Mouse (Mus musculus): ENCODE measurements at regions not wholly inside any gene's neighbourhood (a gene's known extent, or its start where the extent isn't known, plus 50 kb on each side); places are given as distances from the start of the nearest gene placed in this dataset.

DNA sequence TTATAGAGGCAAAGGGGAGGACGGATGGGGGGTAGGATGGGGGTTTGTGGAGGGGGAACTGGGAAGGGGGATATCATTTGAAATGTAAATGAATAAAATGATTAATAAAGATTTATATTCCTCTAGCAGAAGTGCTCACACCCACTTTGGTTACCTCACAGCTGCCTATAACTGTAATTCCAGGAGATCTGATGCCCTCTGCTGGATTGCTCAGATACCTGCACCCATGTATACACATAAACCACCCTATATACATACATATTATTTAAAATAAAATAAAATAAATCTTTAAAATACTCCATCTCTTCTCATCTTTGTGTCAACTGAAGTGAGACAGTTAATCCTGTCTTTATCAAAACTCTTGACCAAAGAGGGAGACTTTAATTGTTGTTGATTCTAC, 1031.9 kb downstream of the Gsdmc2 start:
- no peak overlapping the region for H3K9ac ChIP-seq (ENCODE audit: insufficient read depth, low read depth, low read length, poor library complexity, severe bottlenecking)
- TF ChIP-seq ZC3H11A (IDR thresholded peaks at IDR 0.05; ENCODE audit: borderline replicate concordance, low read depth, low read length): peak; percentile 40; the same call in 1 of the 2 replicates
- TF ChIP-seq MAFK (IDR thresholded peaks at IDR 0.05; ENCODE audit: insufficient read depth, low read depth, low read length): no peak
- TF ChIP-seq HCFC1 (IDR thresholded peaks at IDR 0.05; ENCODE audit: borderline replicate concordance, insufficient read depth, low read length): no peak
- H3K9me3 ChIP-seq (ENCODE audit: control insufficient read depth, insufficient read depth, low read depth, low read length): no peaks in the 10 kb centered on the region
- H3K4me3 ChIP-seq (ENCODE audit: insufficient read depth in 1 of 2, low read depth in 1 of 2, low read length in 2 of 2, poor library complexity in 1 of 2, severe bottlenecking in 1 of 2): no peak overlapping the region
- in situ Hi-C loops (cut with MboI; ENCODE audit: low sequenced_read_pairs in 2 of 2, unreplicated experiment in 2 of 2): loop anchor here in 1 of 2 experiments (25.0 kb wide), 1 partner anchor 851 kb away; no protein-coding TSS in a partner anchor
- H3K27ac ChIP-seq (ENCODE audit: insufficient read depth, low read depth, low read length, poor library complexity, severe bottlenecking): no peak overlapping the region
- DNase-seq (ENCODE audit: low read depth, low spot score): no peak
- no peaks in the 10 kb centered on the region for H3K4me1 ChIP-seq (ENCODE audit: control insufficient read depth in 2 of 2, insufficient read depth in 2 of 2, low read length in 2 of 2, poor library complexity in 1 of 2)
- H3K36me3 ChIP-seq (ENCODE audit: control insufficient read depth, insufficient read depth, low read length, poor library complexity, severe bottlenecking): no peaks in the 10 kb centered on the region

DNA sequence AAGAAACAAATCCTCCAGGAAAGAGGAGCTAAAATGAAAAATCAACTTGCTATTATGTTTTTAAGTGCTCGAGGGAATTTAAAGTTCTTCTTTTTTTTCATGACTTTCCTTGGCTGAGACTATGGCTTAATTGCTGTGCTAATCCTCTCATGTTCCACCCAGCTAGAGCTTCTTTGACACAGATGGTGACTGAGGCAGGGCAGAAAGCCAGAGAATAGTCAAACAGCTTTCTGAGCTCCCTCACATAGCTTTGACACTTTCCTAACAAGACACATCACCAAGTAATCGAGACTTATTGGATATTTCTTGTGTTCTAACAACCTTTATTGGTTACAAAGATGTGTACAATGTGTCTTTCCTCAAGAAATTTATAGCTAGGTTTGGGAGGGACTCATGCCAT, 1033.0 kb downstream of the Gsdmc2 start:
- TF ChIP-seq HCFC1 (IDR thresholded peaks at IDR 0.05; ENCODE audit: borderline replicate concordance, insufficient read depth, low read length): no peak
- no peak for TF ChIP-seq MAFK (IDR thresholded peaks at IDR 0.05; ENCODE audit: insufficient read depth, low read depth, low read length)
- TF ChIP-seq ZC3H11A (IDR thresholded peaks at IDR 0.05; ENCODE audit: borderline replicate concordance, low read depth, low read length): no peak
- TF ChIP-seq ZNF384 (IDR thresholded peaks at IDR 0.05; ENCODE audit: low read depth, low read length): no peak
- no peak for TF ChIP-seq CHD2 (IDR thresholded peaks at IDR 0.05; ENCODE audit: low read depth, low read length)
- in situ Hi-C loops (cut with MboI; ENCODE audit: low sequenced_read_pairs in 2 of 2, unreplicated experiment in 2 of 2): loop anchor here in 1 of 2 experiments (25.0 kb wide), 1 partner anchor 850 kb away; no protein-coding TSS in a partner anchor
- Histone ChIP-seq H3K36me3 (ENCODE audit: control insufficient read depth, insufficient read depth, low read length, poor library complexity, severe bottlenecking) (no peaks in the 10 kb centered on the region), H3K4me3 (ENCODE audit: insufficient read depth in 1 of 2, low read depth in 1 of 2, low read length in 2 of 2, poor library complexity in 1 of 2, severe bottlenecking in 1 of 2) (no peak overlapping the region), H3K9me3 (ENCODE audit: control insufficient read depth, insufficient read depth, low read depth, low read length) (no peaks in the 10 kb centered on the region), H3K9ac (ENCODE audit: insufficient read depth, low read depth, low read length, poor library complexity, severe bottlenecking) (no peak overlapping the region), H3K27ac (ENCODE audit: insufficient read depth, low read depth, low read length, poor library complexity, severe bottlenecking) (no peak overlapping the region), H3K4me1 (ENCODE audit: control insufficient read depth in 2 of 2, insufficient read depth in 2 of 2, low read length in 2 of 2, poor library complexity in 1 of 2) (no peaks in the 10 kb centered on the region)
- DNase-seq (ENCODE audit: low read depth, low spot score): no peak

- Histone ChIP-seq H3K9ac (ENCODE audit: insufficient read depth, low read depth, low read length, poor library complexity, severe bottlenecking) (no peak overlapping the region), H3K4me3 (ENCODE audit: insufficient read depth in 1 of 2, low read depth in 1 of 2, low read length in 2 of 2, poor library complexity in 1 of 2, severe bottlenecking in 1 of 2) (no peak overlapping the region), H3K4me1 (ENCODE audit: control insufficient read depth in 2 of 2, insufficient read depth in 2 of 2, low read length in 2 of 2, poor library complexity in 1 of 2) (no peaks in the 10 kb centered on the region), H3K36me3 (ENCODE audit: control insufficient read depth, insufficient read depth, low read length, poor library complexity, severe bottlenecking) (no peaks in the 10 kb centered on the region), H3K9me3 (ENCODE audit: control insufficient read depth, insufficient read depth, low read depth, low read length) (no peaks in the 10 kb centered on the region), H3K27ac (ENCODE audit: insufficient read depth, low read depth, low read length, poor library complexity, severe bottlenecking) (no peak overlapping the region)
- in situ Hi-C loops (cut with MboI; ENCODE audit: low sequenced_read_pairs in 2 of 2, unreplicated experiment in 2 of 2): loop anchor here in 1 of 2 experiments (25.0 kb wide), 1 partner anchor 847 kb away; no protein-coding TSS in a partner anchor
- TF ChIP-seq MAFK (IDR thresholded peaks at IDR 0.05; ENCODE audit: insufficient read depth, low read depth, low read length) (no peak), ZC3H11A (IDR thresholded peaks at IDR 0.05; ENCODE audit: borderline replicate concordance, low read depth, low read length) (no peak), ZNF384 (IDR thresholded peaks at IDR 0.05; ENCODE audit: low read depth, low read length) (no peak), HCFC1 (IDR thresholded peaks at IDR 0.05; ENCODE audit: borderline replicate concordance, insufficient read depth, low read length) (no peak), CHD2 (IDR thresholded peaks at IDR 0.05; ENCODE audit: low read depth, low read length) (no peak)
- no peak for DNase-seq (ENCODE audit: low read depth, low spot score)
These were observed 1035.7 kb downstream of the Gsdmc2 start for GRCm38 (mm10) chr15:62809320-62809719.

- no peak overlapping the region for H3K9ac ChIP-seq (ENCODE audit: insufficient read depth, low read depth, low read length, poor library complexity, severe bottlenecking)
- H3K9me3 ChIP-seq (ENCODE audit: control insufficient read depth, insufficient read depth, low read depth, low read length): no peaks in the 10 kb centered on the region
- DNase-seq (ENCODE audit: low read depth, low spot score): no peak
- no peak overlapping the region for H3K4me3 ChIP-seq (ENCODE audit: insufficient read depth in 1 of 2, low read depth in 1 of 2, low read length in 2 of 2, poor library complexity in 1 of 2, severe bottlenecking in 1 of 2)
- H3K27ac ChIP-seq (ENCODE audit: insufficient read depth, low read depth, low read length, poor library complexity, severe bottlenecking): no peak overlapping the region
- in situ Hi-C loops (cut with MboI; ENCODE audit: low sequenced_read_pairs in 2 of 2, unreplicated experiment in 2 of 2): loop anchor here in 1 of 2 experiments (25.0 kb wide), 1 partner anchor 846 kb away; no protein-coding TSS in a partner anchor
- no peaks in the 10 kb centered on the region for H3K4me1 ChIP-seq (ENCODE audit: control insufficient read depth in 2 of 2, insufficient read depth in 2 of 2, low read length in 2 of 2, poor library complexity in 1 of 2)
- H3K36me3 ChIP-seq (ENCODE audit: control insufficient read depth, insufficient read depth, low read length, poor library complexity, severe bottlenecking): no peaks in the 10 kb centered on the region
- TF ChIP-seq CHD2 (IDR thresholded peaks at IDR 0.05; ENCODE audit: low read depth, low read length) (no peak), MAFK (IDR thresholded peaks at IDR 0.05; ENCODE audit: insufficient read depth, low read depth, low read length) (no peak), HCFC1 (IDR thresholded peaks at IDR 0.05; ENCODE audit: borderline replicate concordance, insufficient read depth, low read length) (no peak), ZNF384 (IDR thresholded peaks at IDR 0.05; ENCODE audit: low read depth, low read length) (no peak), ZC3H11A (IDR thresholded peaks at IDR 0.05; ENCODE audit: borderline replicate concordance, low read depth, low read length) (no peak)
These were observed 1036.7 kb downstream of the Gsdmc2 start for GRCm38 (mm10) chr15:62808087-62808808.

All from ES-E14 (cell line).